Mouse (Mus musculus): ENCODE data around the gene Acot7. TPM values are rescaled to one million over a fixed set of nuclear protein-coding genes. Genes with fewer than 3 reads are reported as not detected.
A peak's percentile ranks its signal among the peaks of the same experiment; 100 is the strongest.

The Acot7 gene
- polyA plus RNA-seq, 1 experiment from 2014 or later, result 12.0 TPM

- peaks cover 11% of the 10 kb centered on the region; the same call in 1 of the 2 replicates for H3K27me3 ChIP-seq (ENCODE audit: insufficient read depth, low read length)
- TF ChIP-seq EP300 (IDR thresholded peaks at IDR 0.05; ENCODE audit: low read depth), result no peak
- no peak for TF ChIP-seq CTCF (IDR thresholded peaks at IDR 0.05; ENCODE audit: low read depth)
Measured at GRCm38 (mm10) chr4:152146033-152146827, 31.7 kb upstream of the Acot7 start.

GRCm38 (mm10) chr4:152150546-152150945, 27.4 kb upstream of the Acot7 start:
- no peak for DNase-seq
- Histone ChIP-seq H3K9ac (replicated peaks) (no peak overlapping the region), H3K4me1 (ENCODE audit: insufficient read depth) (peaks cover 8% of the 10 kb centered on the region; the same call in 1 of the 2 replicates), H3K27ac (ENCODE audit: low read depth) (no peak overlapping the region), H3K9me3 (ENCODE audit: low read length) (no peaks in the 10 kb centered on the region), H3K27me3 (ENCODE audit: insufficient read depth, low read length) (peaks cover 30% of the 10 kb centered on the region), H3K4me2 (ENCODE audit: low read depth, low read length) (no peak overlapping the region), H3K4me3 (ENCODE audit: low read depth, low read length) (no peak overlapping the region), H3K36me3 (replicated peaks; ENCODE audit: insufficient read depth, low read length) (no peaks in the 10 kb centered on the region)
- WGBS (ENCODE audit: insufficient replicate concordance), result 58% methylated on average over 4 of the region's 4 CpGs
- TF ChIP-seq EP300 (IDR thresholded peaks at IDR 0.05; ENCODE audit: low read depth) (no peak), CTCF (IDR thresholded peaks at IDR 0.05; ENCODE audit: low read depth) (no peak)
- no peak for ATAC-seq

More at GRCm38 (mm10) chr4:152146033-152146827, 31.7 kb upstream of the Acot7 start:
- no peak for DNase-seq
- WGBS (ENCODE audit: insufficient replicate concordance), result 63% methylated on average over 11 of the region's 11 CpGs
- H3K36me3 ChIP-seq (replicated peaks; ENCODE audit: insufficient read depth, low read length), result no peaks in the 10 kb centered on the region
- H3K27ac ChIP-seq (ENCODE audit: low read depth), result no peak overlapping the region
- no peak for ATAC-seq
- no peak overlapping the region for H3K4me3 ChIP-seq (ENCODE audit: low read depth, low read length)
- H3K9me3 ChIP-seq (ENCODE audit: low read length), result no peaks in the 10 kb centered on the region
- no peaks in the 10 kb centered on the region for H3K4me1 ChIP-seq (ENCODE audit: insufficient read depth)
- no peak overlapping the region for H3K9ac ChIP-seq (replicated peaks)
- H3K4me2 ChIP-seq (ENCODE audit: low read depth, low read length), result no peak overlapping the region

GRCm38 (mm10) chr4:152151451-152151965, 26.4 kb upstream of the Acot7 start:
- Histone ChIP-seq H3K36me3 (replicated peaks; ENCODE audit: insufficient read depth, low read length) (no peaks in the 10 kb centered on the region), H3K9me3 (ENCODE audit: low read length) (no peaks in the 10 kb centered on the region), H3K9ac (replicated peaks) (no peak overlapping the region), H3K4me2 (ENCODE audit: low read depth, low read length) (peak overlapping the region; percentile 70), H3K4me3 (ENCODE audit: low read depth, low read length) (peak overlapping the region; percentile 37; the same call in 1 of the 2 replicates), H3K27me3 (ENCODE audit: insufficient read depth, low read length) (peaks cover 30% of the 10 kb centered on the region), H3K27ac (ENCODE audit: low read depth) (no peak overlapping the region), H3K4me1 (ENCODE audit: insufficient read depth) (peaks cover 8% of the 10 kb centered on the region; the same call in 1 of the 2 replicates)
- ATAC-seq (no peak), DNase-seq (no peak)
- TF ChIP-seq EP300 (IDR thresholded peaks at IDR 0.05; ENCODE audit: low read depth) (no peak), CTCF (IDR thresholded peaks at IDR 0.05; ENCODE audit: low read depth) (no peak)
- 22% methylated on average over 7 of the region's 7 CpGs for WGBS (ENCODE audit: insufficient replicate concordance)

GRCm38 (mm10) chr4:152151966-152152544, 25.9 kb upstream of the Acot7 start, which contains the start of gene Espn:
Gene Espn (minus strand): TSS chr4:152152371.
- Histone ChIP-seq H3K27ac (ENCODE audit: low read depth) (no peak within 1 kb of the TSS), H3K4me3 (ENCODE audit: low read depth, low read length) (peak within 1 kb of the TSS; percentile 37), H3K9me3 (ENCODE audit: low read length) (no peaks in the 10 kb centered on the region), H3K36me3 (replicated peaks; ENCODE audit: insufficient read depth, low read length) (no peaks in the 10 kb centered on the region), H3K9ac (replicated peaks) (no peak within 1 kb of the TSS), H3K4me2 (ENCODE audit: low read depth, low read length) (peak within 1 kb of the TSS; percentile 70), H3K4me1 (ENCODE audit: insufficient read depth) (peaks cover 8% of the 10 kb centered on the region; the same call in 1 of the 2 replicates), H3K27me3 (ENCODE audit: insufficient read depth, low read length) (peaks cover 30% of the 10 kb centered on the region)
- DNase-seq (peak; percentile 65), ATAC-seq (peak; percentile 58)
- WGBS (ENCODE audit: insufficient replicate concordance), result 1% methylated on average over 48 of the region's 57 CpGs
- TF ChIP-seq EP300 (IDR thresholded peaks at IDR 0.05; ENCODE audit: low read depth) (no peak), CTCF (IDR thresholded peaks at IDR 0.05; ENCODE audit: low read depth) (no peak)

GRCm38 (mm10) chr4:152153771-152154177, 24.2 kb upstream of the Acot7 start:
- Histone ChIP-seq H3K27me3 (ENCODE audit: insufficient read depth, low read length) (peaks cover 45% of the 10 kb centered on the region), H3K9ac (replicated peaks) (no peak overlapping the region)
- WGBS (ENCODE audit: insufficient replicate concordance), result under 1% methylated on average over 23 of the region's 23 CpGs

GRCm38 (mm10) chr4:152155019-152155418, 22.9 kb upstream of the Acot7 start:
- Histone ChIP-seq H3K4me3 (ENCODE audit: low read depth, low read length) (no peak overlapping the region), H3K4me1 (ENCODE audit: insufficient read depth) (peaks cover 23% of the 10 kb centered on the region), H3K27me3 (ENCODE audit: insufficient read depth, low read length) (peaks cover 53% of the 10 kb centered on the region), H3K4me2 (ENCODE audit: low read depth, low read length) (no peak overlapping the region), H3K27ac (ENCODE audit: low read depth) (no peak overlapping the region), H3K9ac (replicated peaks) (no peak overlapping the region), H3K9me3 (ENCODE audit: low read length) (no peaks in the 10 kb centered on the region), H3K36me3 (replicated peaks; ENCODE audit: insufficient read depth, low read length) (no peaks in the 10 kb centered on the region)
- DNase-seq, result no peak
- no peak for ATAC-seq
- WGBS (ENCODE audit: insufficient replicate concordance), result 53% methylated on average over 4 of the region's 4 CpGs
- TF ChIP-seq EP300 (IDR thresholded peaks at IDR 0.05; ENCODE audit: low read depth) (no peak), CTCF (IDR thresholded peaks at IDR 0.05; ENCODE audit: low read depth) (no peak; the same call in 1 of the 2 replicates)

More at GRCm38 (mm10) chr4:152153771-152154177, 24.2 kb upstream of the Acot7 start:
- no peaks in the 10 kb centered on the region for H3K36me3 ChIP-seq (replicated peaks; ENCODE audit: insufficient read depth, low read length)
- peak; percentile 69 for ATAC-seq
- H3K4me3 ChIP-seq (ENCODE audit: low read depth, low read length), result no peak overlapping the region
- no peaks in the 10 kb centered on the region for H3K9me3 ChIP-seq (ENCODE audit: low read length)
- peaks cover 18% of the 10 kb centered on the region for H3K4me1 ChIP-seq (ENCODE audit: insufficient read depth)
- peak; percentile 92 for DNase-seq
- no peak overlapping the region for H3K27ac ChIP-seq (ENCODE audit: low read depth)
- peak overlapping the region; percentile 51 for H3K4me2 ChIP-seq (ENCODE audit: low read depth, low read length)
- peak; percentile 91 for TF ChIP-seq CTCF (IDR thresholded peaks at IDR 0.05; ENCODE audit: low read depth)
- no peak for TF ChIP-seq EP300 (IDR thresholded peaks at IDR 0.05; ENCODE audit: low read depth)
